Mouse (Mus musculus) ES-Bruce4 (cell line): Measurements from ENCODE around the gene Grb2.

Experiments
- CTCF ChIP-seq: IDR thresholded peaks from one replicate; pipeline ENCODE4 v1.8.1; 2011; ENCODE audit warnings: low read depth, low read length
- POLR2A ChIP-seq: IDR thresholded peaks from one replicate; pipeline ENCODE4 v1.8.1; 2011; ENCODE audit warnings: low read length; ENCODE audit not compliant: insufficient read depth

GRCm38 (mm10) chr11:115713447-115713846 lies 5.0 kb upstream of the Grb2 start:
- TF ChIP-seq POLR2A (no peak), CTCF (no peak)
